Mouse (Mus musculus) gastrocnemius, postnatal 14 days (tissue): Measurements from ENCODE around the gene Rps6ka4. TPM values are rescaled to one million over a fixed set of nuclear protein-coding genes. Genes with fewer than 3 reads are reported as not detected.

ENCODE experiments used
- DNase-seq: peaks from one replicate; pipeline ENCODE4 v3.0.0; 2021; ENCODE audit warnings: mixed read lengths
- intact Hi-C: fragments of 180-260 bp; cut with DNase I; formaldehyde crosslinking; loops from one replicate; pipeline ENCODE4 v1.15.1; 2025; ENCODE audit warnings: low total_unique reads
- total RNA-seq, 2 experiments: library from RNA; stranded (reverse); gene quantifications; 2 replicates each; pipeline ENCODE4 v1.2.3; 2021

Rps6ka4 gene
- total RNA-seq, 2 experiments from 2014 or later = 7.7 to 8.5 TPM

DNA sequence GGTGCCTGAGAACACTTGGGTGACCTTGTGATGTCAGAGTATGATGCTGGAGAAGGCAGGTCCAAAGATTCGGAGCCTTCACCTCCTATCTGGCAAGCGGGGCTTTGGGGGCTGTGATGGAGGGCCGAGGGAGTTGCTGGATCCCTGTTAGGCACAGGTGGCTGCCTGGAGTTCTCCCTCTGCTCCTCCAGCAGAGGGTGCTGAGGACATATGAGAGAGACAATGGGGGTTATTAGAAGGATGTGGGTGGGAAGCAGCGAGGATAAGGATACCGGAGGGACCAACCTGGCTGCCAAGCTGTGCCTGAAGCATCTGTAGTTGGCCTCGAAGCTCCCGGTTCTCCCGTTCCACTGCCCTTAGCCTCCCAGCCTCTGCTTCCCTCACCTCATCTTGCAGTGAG is 13.5 kb upstream of the Rps6ka4 start:
- intact Hi-C loops = no loop called here

DNA sequence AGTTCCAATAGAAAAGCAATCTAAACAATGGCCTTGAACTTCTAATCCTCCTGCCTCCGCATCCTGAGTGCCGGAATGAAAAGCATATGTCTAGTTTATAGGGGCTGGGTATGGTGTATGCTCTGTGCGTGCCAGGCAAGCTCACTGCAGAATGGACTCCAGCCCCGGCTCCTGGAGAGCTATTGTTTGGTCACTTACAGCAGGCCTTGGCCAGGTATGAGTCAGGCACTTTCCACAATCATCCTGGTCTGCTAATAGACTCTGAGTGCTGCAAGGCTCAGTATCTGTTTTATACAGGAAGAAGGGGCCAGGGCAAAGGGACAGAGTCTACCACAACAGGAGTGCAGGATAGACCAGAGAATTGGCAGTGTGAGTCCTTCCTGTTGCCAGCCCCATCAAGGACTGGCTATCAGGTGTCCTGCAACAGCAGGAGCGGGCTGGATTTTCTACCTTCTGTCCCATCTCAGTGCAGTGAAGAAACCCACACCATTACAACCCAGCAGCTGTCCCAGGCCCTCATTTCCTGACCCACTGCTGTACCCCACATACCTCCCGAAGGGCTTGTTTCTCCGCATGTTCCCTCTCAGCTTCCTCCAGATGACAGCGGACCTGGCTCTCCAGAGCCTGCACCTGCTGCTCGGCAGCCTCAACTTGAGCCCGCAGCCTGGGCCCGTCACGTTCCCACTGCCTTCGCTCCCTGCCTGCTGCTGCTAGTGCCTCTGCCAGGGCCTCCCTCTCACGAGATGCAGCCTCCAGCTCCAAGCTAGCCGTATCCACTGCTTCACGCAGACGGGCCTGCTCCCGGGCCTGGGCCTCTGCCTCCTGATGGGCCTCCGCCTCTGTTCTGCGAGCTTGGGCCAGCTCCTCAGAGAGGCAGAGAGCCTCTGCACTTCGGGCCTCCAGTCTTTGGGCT is 12.2 kb upstream of the Rps6ka4 start:
- no peak for DNase-seq
- intact Hi-C loops = no loop called here

More for the DNA sequence above, 13.5 kb upstream of the Rps6ka4 start:
- no peak for DNase-seq

DNA sequence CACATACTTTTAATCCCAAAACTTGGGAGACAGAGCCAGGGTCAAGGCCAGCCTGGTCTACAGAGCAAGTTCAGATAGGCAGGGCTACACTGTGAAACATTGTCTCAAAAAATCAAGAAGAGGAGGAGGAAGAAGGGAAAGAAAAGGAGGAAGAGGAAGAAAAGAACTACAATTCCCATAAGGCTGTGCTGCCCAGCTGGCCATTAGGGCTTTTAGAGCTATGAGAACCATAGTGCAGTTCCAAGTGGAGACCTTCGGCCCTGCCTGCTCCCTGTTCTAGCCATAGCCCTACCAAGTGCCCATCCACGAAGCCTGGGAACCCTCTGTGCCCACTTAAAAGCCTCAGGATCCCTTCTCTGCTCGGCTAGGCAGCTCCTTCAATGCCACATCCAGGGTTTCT is 11.1 kb upstream of the Rps6ka4 start:
- no peak for DNase-seq
- intact Hi-C loops = no loop called here

DNA sequence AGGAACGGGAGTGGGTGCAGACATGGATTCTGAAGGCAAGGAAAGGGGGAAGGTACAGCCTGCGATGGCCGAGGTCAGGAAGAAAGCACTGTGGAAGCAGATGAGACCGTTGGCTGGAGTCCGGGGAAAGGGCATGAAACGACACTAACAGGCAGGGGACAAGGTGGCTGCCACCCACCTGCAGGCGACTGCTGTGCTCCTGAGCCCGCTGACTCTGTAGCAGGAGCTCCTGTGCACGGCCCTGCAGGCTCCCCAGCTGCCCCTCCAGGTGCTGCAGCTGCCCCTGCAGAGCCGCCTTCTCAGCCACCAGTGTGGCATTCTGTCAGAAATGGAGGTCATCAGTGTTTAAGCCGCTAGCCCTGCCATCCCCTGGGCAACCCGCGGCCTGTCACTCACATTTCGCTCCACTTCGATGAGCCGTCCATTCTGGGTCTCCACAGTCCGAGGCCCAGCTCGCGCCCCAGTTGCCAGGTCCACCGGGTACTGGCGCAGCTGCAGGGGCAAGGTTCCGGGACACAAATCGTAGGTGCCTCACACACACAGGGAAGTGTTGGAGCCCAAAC is 9.2 kb upstream of the Rps6ka4 start:
- intact Hi-C loops = no loop called here
- no peak for DNase-seq

DNA sequence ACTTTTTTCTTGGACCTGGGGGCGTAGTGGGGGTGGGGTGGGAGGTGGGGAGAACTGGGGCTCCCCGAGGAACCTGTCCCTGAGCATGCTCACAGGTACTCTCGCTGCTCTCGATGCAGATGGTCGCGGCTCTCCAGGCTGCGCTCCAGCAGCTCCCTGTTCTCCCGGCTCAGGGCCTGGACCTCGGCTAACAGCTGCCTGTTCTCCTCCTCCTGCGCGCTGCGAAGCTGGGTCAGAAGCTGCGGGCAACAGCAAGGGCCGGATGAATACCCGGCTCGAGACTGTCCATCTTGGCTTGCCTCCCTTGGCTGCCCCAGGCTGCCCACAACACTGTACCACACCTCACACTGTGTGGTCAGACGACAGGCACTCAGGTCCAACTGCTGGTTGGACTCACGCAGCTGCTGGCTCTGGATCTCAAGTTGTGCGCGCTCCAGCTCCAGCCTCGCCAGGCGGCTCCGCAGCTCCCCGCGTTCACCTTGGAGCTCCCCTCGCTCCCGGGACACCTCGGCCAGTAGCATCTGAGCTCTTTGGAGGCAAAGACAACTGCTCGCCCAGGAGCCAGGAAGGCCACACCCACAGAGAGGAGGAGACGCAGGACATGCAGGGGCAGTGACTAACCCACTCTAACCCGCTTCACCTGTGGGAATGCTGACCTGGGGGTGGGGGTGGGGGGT is 7.5 kb upstream of the Rps6ka4 start:
- no peak for DNase-seq
- intact Hi-C loops = no loop called here

DNA sequence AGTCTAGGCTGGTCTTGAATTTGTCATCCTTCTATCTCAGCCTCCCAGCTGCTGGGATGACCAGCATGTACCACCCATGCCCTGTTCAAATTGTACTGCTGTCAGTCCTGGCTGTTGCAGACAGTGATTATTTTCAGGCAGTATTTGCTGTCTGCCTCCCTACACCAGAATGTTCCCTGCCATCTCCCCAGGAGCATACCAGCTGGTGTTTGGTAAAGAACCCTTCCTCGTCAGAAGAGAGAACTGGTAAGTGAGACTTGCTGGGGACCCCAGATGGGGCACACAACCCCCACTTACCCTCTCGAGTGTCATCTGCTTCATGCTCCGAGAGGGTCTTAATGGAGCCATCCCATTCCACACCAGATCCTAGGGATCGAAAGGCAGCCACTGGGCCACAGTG is 5.6 kb upstream of the Rps6ka4 start:
- no peak for DNase-seq
- intact Hi-C loops = no loop called here

DNA sequence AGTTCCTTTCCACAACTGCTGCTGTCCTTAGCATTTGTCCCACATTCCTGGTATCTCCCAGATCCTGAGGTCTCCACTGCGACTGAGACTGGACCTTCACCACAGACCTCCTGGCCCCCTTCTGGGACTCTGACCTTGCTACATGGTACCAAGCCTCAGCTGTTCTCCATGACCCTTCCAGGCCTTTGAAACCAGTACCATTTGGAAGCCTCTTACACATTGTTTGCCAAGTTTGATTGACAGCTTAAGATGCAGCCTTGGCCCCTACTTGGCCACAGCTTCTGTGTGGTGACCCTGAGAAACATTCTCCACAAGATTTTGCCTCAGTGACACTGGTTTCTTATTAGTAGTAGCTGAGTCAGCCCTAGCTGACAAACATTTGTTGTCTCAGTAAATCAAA is 1.9 kb upstream of the Rps6ka4 start:
- intact Hi-C loops = no loop called here
- DNase-seq = no peak

DNA sequence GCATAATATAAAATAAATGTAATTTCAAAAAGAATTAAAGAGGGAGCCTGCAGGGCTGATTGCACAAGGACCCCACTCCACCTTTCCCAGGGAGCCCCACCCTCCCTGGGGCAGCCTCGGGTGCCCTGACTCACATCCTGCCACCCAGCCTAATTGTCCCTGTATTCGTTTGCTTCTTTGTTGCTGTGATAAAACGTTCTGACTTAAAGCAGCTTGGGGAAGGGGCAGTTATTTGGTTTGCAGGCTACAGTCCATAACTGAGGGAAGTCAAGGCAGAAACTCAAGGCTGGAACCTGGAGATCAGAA is 809 bp upstream of the Rps6ka4 start:
- no peak for DNase-seq
- intact Hi-C loops = no loop called here

DNA sequence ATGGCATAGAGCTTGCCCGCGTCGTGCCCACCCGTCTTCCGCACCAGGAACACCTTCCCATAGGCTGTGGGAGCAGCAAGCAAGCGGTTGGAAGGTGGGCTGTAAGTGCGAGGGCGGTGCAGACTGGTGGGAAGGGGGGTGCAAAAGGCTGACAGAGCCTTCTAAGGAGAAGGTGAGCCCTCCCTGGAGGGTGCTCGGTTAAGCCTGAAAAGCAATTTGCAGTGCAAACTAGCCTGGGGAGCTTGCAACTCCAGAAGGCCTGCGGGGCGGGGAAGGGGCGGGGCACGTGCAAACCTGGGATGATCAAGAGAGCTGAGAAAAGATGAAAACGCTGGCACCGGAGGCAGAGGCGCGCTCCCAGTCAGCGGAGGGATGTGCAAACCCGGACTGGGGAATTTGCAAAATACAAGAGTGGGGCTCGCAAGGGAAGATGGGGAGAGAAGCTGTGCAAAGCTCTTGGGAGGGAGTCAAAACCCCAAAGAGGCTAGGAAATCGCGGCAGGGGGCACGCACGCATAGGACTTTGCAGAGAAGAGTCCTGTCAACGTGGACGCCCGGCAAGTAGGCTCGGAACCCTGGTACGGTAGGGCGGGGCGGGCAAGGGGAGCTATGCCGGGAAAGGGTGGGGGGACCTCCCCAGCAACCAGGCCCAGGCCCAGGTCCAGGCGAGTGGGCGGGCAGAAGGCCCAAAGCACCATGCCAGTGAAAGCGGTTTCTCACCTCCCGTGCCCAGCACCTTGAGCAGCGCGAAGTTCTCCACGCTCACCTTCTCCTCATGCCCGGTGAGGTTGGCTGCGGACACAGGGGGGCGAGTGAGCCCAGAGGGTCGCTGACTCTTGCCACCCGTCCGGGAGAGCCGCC is 591 bp downstream of the Rps6ka4 start:
- DNase-seq = no peak
- intact Hi-C loops = no loop called here

DNA sequence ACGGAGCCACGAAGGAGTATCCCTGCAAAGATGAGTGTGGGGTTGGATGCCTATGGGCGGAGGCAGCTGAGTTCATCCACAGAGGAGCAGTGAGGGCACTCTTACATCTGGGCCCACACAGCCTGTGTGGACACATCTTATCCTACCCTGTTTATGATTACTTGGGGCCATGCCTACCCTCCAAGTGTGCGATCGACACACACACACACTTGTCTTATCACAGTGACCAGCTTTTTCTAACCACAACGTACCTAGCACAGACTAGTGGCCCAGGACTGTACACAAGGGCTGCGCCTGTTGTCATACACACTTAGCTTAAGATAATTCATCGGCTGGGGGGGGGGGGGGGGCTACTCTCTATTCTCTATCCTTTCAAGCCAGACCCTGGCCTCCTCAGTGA is 8.1 kb downstream of the Rps6ka4 start:
- intact Hi-C loops = no loop called here
- no peak for DNase-seq

DNA sequence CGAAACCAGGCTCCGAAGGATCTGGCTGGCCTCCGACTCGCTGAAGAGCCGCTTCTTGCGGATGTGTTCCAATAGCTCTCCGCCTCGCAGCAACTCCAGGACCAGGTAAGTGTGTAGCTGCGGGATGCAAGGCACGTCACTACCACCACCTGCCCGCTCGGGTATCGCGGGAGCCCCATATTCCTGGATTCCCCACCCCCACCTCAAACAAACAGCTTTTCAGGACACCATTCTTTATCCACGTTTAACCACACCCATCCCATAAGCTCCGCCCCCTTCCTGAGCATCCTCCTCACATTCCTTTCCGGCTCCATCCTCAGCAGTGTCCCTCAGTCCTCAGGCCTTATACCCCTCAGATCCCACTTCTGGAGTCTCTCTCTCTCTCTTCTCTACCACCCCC is 9.1 kb downstream of the Rps6ka4 start:
- no peak for DNase-seq
- intact Hi-C loops = no loop called here

DNA sequence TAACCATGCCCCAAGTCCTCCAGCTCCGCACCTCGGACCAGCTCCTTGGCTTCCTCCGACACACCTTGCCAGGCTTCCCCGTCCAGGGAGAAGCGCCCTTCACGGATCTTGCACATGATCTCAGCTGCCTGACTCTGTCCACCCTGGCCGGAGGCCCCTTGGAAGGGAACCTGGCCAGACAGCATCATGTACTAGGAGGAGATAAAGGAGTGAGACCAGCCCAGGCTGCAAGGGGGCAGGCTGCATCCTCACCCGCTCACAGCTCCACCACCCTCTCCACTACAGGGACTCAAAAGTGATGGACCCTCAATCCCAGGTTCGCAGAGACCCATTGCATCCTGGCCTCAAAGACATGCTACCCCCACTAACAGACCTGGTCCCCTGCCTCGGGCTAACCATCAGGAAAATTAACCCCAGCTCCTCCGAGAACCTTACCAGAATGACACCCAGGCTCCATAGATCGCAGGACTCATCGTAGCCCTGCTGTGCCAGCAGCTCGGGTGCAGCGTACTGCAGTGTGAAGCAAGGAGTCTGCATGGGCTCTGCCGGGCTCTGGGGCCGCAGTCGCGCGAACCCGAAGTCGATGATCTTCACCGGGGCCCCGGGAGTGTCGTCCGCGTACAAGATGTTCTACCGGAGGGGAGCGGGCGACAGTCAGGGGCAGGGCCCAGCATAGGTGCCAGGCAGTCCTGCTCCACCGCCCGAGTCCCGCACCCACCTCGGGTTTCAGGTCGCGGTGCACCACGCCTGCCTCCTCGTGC is 9.7 kb downstream of the Rps6ka4 start:
- no peak for DNase-seq
- intact Hi-C loops = no loop called here

DNA sequence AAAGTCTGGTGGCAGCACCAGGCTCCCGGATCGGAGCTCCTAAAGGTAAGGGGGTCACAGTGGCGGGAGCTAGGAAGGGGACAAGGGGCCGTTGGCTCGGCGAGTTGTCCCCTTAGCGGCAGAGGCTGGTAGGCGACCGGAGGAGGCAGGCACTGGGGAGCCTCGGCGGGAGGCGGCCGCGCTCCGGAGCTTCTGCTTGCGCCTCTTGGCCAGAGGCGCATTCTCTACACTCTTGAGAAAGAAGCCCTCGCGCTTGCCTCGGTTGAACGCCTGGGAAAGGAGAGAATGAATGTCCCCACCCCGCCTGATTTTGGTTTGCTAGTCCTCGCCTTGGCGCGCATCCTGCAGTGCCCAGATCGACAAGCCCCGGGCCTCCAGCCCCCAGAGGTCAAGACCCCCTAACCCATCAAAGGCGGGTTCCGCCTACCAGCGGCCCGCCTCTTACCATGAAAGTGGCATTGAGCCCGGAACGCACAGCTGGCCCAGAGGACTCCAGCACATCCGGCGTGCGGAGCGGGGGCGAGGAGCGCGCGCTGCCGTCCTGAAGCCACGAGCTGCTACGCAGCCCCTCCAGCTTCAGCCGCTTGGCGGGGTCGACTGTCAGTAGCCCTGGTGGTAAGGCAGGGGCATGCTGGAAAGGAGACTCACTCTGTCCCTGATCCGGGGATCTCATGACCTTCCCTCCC is 10.4 kb downstream of the Rps6ka4 start:
- no peak for DNase-seq

DNA sequence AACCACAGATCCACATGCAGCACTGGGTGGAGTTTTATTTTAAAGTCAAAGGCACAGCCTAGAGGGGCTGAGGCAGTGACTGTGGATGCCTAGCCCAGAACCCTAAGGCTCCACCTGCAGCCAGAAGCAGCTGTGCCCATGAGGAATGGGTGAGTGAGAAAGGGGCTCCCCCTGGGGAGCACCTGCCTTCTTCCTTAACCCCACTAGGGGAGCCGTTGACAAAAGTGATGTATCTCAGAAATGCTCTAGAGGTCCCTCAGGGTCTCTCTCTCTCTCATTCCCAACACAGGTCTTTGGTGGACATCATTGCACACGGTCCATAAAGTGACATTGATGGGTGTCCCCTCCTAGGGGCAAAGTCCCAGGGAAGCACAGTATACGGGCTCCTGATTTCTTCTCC is 11.4 kb downstream of the Rps6ka4 start:
- DNase-seq = no peak
- intact Hi-C loops = no loop called here

More for the DNA sequence above, 10.4 kb downstream of the Rps6ka4 start:
- intact Hi-C loops = no loop called here

DNA sequence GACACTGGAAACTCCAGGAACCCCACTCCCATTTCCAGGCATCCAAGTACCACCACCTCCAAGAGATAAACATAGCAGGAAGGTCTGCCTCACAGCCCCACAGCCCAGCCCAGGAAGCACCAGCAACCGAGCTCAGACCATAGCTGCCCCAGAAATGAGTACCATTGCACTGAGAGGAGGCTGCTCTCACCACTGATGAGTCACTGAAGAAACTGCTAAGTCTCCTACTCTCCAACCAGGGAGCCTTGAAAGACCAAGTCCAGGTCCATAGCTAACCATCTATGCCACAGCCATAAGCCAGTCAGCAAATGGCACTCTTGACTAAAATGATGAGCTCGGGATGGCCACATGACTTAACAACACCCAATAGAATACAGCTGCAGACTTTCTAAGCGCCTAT is 13.8 kb downstream of the Rps6ka4 start:
- intact Hi-C loops = no loop called here
- DNase-seq = no peak

DNA sequence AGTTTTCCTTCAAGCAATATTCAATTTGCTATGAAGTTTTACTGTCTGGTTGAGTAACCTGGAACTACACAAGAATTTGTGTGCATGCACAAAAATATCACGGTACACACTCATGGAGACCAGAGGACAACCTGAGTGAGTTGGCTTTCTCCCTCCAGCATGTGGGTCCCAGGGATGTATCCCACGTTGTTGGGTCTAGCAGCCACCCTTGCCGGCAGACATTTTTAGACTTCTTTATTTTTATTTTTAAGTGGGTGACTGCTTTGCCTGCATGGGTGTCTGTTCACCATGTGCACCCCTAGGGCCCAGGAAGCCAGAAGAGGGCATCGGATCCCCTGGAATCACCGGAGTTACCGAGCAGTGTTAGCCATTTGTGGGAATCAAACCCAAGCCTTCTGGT is 15.1 kb downstream of the Rps6ka4 start:
- DNase-seq = no peak
- intact Hi-C loops = no loop called here

DNA sequence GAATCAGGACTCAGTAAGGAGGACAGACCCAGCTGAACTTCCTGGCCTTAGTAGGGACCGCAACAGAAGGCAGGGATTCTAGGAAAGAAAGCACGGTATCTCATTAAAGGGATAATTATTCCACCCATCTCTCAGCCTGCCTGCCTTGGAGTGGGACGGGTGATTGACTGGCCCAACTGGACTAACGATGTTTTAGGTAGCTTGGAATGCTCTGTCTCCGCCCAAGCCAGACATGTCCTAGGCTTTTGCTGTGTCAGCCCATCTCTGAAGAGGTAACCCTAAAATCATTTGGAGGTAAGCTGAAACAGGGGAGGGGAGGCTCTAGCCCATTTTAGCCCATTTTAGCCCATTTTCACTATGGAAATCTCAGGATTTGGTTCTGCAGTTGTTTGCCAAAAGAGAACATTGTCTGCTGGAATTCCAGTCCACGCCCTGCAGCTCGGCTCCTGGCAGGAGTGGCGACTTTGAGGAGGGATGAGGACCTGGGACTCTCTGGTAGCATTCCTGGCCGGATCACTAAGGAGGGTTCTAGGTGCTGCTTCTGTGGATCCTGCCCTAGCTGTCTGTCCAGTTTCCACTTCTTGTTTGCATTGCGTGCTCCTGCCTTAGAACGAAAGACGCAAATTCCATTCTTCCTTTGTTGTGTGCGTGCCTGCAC is 19.8 kb downstream of the Rps6ka4 start:
- DNase-seq = no peak
- intact Hi-C loops = no loop called here

DNA sequence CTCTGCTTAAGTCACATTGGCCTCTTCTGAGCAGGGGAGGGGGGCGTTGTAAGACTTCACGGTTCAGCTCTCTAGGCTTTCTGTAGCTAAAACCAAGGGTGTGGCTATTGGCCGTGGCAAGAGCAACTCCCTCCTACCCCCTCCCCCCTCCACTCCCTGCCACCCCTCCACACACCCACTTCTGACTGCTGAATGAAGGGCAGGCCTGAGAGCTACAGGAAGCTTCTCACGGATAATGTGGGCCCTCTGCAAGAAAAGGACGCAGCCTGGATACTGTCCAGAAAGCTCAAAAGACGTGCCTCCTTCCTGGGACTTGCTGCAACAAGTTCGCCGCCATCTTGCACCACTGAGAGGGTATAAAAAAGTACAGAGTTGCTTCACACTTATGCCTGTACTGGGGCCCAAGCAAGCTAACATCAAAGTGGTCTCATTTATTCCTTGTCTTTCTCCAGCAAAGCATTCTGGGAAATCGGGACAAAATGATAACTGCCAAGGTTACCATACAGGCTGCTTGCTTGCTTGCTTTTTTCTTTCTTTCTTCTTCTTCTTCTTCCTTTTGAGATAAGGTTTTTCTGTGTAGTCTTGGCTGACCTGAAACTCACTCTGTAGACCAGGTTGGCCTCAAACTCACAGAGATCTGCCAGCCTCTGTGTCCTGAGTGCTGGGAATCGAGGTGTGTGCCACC is 21.2 kb downstream of the Rps6ka4 start:
- DNase-seq = no peak
- intact Hi-C loops = no loop called here
